In the genomic region with DNA sequence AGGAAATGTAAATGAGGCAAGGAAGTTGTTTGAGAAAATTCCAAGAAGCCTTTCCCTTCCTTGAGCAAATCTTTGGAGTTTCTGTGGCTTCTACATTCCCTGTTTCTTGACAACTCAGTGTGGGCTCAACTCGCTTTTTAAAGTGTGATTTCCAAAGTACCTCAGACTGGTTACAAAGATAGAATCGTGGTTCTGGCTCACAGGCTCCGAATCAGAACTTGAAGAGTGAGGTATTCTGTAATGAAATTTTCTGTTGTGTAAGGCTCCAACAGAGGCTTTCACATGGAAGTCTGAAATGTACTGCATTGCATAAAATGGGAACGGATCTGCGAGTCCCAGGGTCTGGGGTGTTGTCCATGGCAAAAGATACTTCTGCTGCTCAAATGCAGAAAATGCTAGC, we compare ENCODE assay signal across 17 mouse cellular contexts.
"Had no signal": no experiment of that assay in that cellular context is flagged by ENCODE, and none has a peak within 500 bp of the region (broad histone marks: within the 10 kb centered on the region; RNA-seq: fewer than 3 reads in every experiment).

No protein-coding gene starts in this region.

- DNase-seq: left cerebral cortex, postnatal 4 days; liver; liver, embryonic 13.5 days; liver, postnatal 0 days; lung, adult 18-20 months; lung, adult 2 months; lung, embryonic 14.5 days; lung, postnatal 10 days; lung, postnatal 14 days; lung, postnatal 36 days; lung, postnatal 4 days; midbrain, embryonic 14.5 days had no signal

- ATAC-seq: liver, embryonic 12.5 days; liver, postnatal 0 days; lung, postnatal 0 days; midbrain, embryonic 13.5 days; midbrain, embryonic 15.5 days; midbrain, embryonic 16.5 days had no signal
